Mouse (Mus musculus) small intestine, adult 2 months (tissue): Measurements from ENCODE around the gene Ptprf.

ENCODE experiments used
- CTCF ChIP-seq: fragments of 200-500 bp; IDR thresholded peaks from 2 replicates; pipeline ENCODE4 v1.5.1; 2012; ENCODE audit warnings: low read depth, mild to moderate bottlenecking, control low read depth, inconsistent platforms, low read length, moderate library complexity, mixed read lengths; ENCODE audit not compliant: insufficient replicate concordance, insufficient read length; ENCODE audit errors: extremely low read depth
- POLR2A ChIP-seq: fragments of 200-500 bp; IDR thresholded peaks from 2 replicates; pipeline ENCODE4 v1.6.1; 2012; ENCODE audit warnings: low read depth, mild to moderate bottlenecking, control low read depth, inconsistent platforms, low read length, moderate library complexity

GRCm38 (mm10) chr4:118198606-118199005 is 92.6 kb downstream of the Ptprf start:
- TF ChIP-seq CTCF (no peak), POLR2A (no peak)
